Mouse (Mus musculus) liver, postnatal 0 days (tissue): ENCODE results near the gene Clcn3.

ENCODE experiments used
- CTCF ChIP-seq: sonication (generic); IDR thresholded peaks from 2 replicates; pipeline ENCODE4 v1.5.1; 2016; ENCODE audit warnings: antibody characterized with exemption, low read depth
- EP300 ChIP-seq: IDR thresholded peaks from 2 replicates; pipeline ENCODE4 v1.6.1; 2016; ENCODE audit warnings: antibody characterized with exemption, low read depth, mild to moderate bottlenecking

- no peak for TF ChIP-seq CTCF
- TF ChIP-seq EP300 = no peak
Measured at GRCm38 (mm10) chr8:60912554-60912953, 70.5 kb downstream of the Clcn3 start.
